Mouse (Mus musculus) cerebellum, adult 2 months (tissue): ENCODE measurements around the gene Bdnf. TPM values are rescaled to one million over a fixed set of nuclear protein-coding genes. Genes with fewer than 3 reads are reported as not detected.

Experiments
- DNase-seq, 2 experiments: peaks; one replicate each; pipeline ENCODE4 v3.0.0; 2021
- H3K27ac ChIP-seq: fragments of 200-500 bp; 2 replicates; pipeline ENCODE4 v1.5.1; 2012; ENCODE audit warnings: low read length, control low read depth, inconsistent platforms; ENCODE audit not compliant: insufficient read depth
- H3K27me3 ChIP-seq: fragments of 200-500 bp; 2 replicates; pipeline ENCODE4 v1.6.1; 2012; ENCODE audit warnings: inconsistent platforms, mild to moderate bottlenecking, low read length, moderate library complexity; ENCODE audit not compliant: control insufficient read depth, insufficient read depth
- H3K4me1 ChIP-seq: fragments of 200-500 bp; 2 replicates; pipeline ENCODE4 v1.6.1; 2011; ENCODE audit warnings: low read length; ENCODE audit not compliant: control insufficient read depth, insufficient read depth
- H3K4me3 ChIP-seq: fragments of 200-500 bp; replicated peaks from 2 replicates; pipeline ENCODE3; 2011; ENCODE audit warnings: mild to moderate bottlenecking, low read depth, low read length, control low read depth; ENCODE audit not compliant: insufficient read depth
- CTCF ChIP-seq: fragments of 200-500 bp; IDR thresholded peaks from 2 replicates; pipeline ENCODE4 v1.5.1; 2011; ENCODE audit warnings: low read depth, mild to moderate bottlenecking, control low read depth, low read length, moderate library complexity, borderline replicate concordance; ENCODE audit not compliant: insufficient read depth
- POLR2A ChIP-seq: fragments of 200-500 bp; IDR thresholded peaks from 2 replicates; pipeline ENCODE4 v1.6.1; 2011; ENCODE audit warnings: low read length, control low read depth, borderline replicate concordance; ENCODE audit not compliant: insufficient read depth
- WGBS: fragments of 180-500 bp; shearing (Covaris S2); methylation state at CpG from one replicate; pipeline ENCODE4 v1.1.7; 2018; 5-methylcytosine and 5-hydroxymethylcytosine counted together
- polyA plus RNA-seq: library from polyadenylated mRNA; depleted of rRNA; stranded (reverse); fragments of >200 nt; gene quantifications from 2 replicates; pipeline ENCODE4 v1.2.3, GENCODE M21; 2012

Bdnf gene
- polyA plus RNA-seq, 1 experiment: 5.9 TPM

- WGBS: 0% methylated on average over 18 of the region's 18 CpGs
- H3K4me3 ChIP-seq: peak overlapping the region; percentile 69
- peak; percentile 89 to 95 for DNase-seq
These were observed 3.5 kb downstream of the Bdnf start for GRCm38 (mm10) chr2:109678090-109678409.

GRCm38 (mm10) chr2:109678454-109678853, 4.0 kb downstream of the Bdnf start:
- WGBS: 1% methylated on average over 8 of the region's 8 CpGs
- Histone ChIP-seq H3K4me3 (peak overlapping the region; percentile 69), H3K27me3 (no peaks in the 10 kb centered on the region), H3K4me1 (no peaks in the 10 kb centered on the region), H3K27ac (peak overlapping the region; percentile 31; the same call in 1 of the 2 replicates)
- TF ChIP-seq CTCF: no peak
- TF ChIP-seq POLR2A: no peak
- DNase-seq: no peak

More at GRCm38 (mm10) chr2:109678090-109678409, 3.5 kb downstream of the Bdnf start:
- H3K27me3 ChIP-seq: no peaks in the 10 kb centered on the region
- peak overlapping the region; percentile 90; the same call in 1 of the 2 replicates for H3K27ac ChIP-seq
- no peaks in the 10 kb centered on the region for H3K4me1 ChIP-seq
- TF ChIP-seq CTCF (no peak), POLR2A (peak; percentile 56)

GRCm38 (mm10) chr2:109679446-109679845, 4.9 kb downstream of the Bdnf start:
- no peak for DNase-seq
- Histone ChIP-seq H3K27me3 (no peaks in the 10 kb centered on the region), H3K4me1 (no peaks in the 10 kb centered on the region), H3K4me3 (no peak overlapping the region), H3K27ac (no peak overlapping the region)
- TF ChIP-seq CTCF: no peak
- TF ChIP-seq POLR2A: no peak
- WGBS: 85% methylated on average over 2 of the region's 2 CpGs

- no peaks in the 10 kb centered on the region for H3K27me3 ChIP-seq
- H3K4me1 ChIP-seq: no peaks in the 10 kb centered on the region
- TF ChIP-seq POLR2A (no peak), CTCF (no peak)
- no peak overlapping the region for H3K27ac ChIP-seq
- 94% methylated on average over 1 of the region's 1 CpGs for WGBS
- H3K4me3 ChIP-seq: no peak overlapping the region
- DNase-seq: no peak
These were observed 6.6 kb downstream of the Bdnf start for GRCm38 (mm10) chr2:109681071-109681470.

GRCm38 (mm10) chr2:109688661-109689060, 14.2 kb downstream of the Bdnf start:
- TF ChIP-seq CTCF (no peak), POLR2A (no peak)
- no peak overlapping the region for H3K27ac ChIP-seq
- no peak for DNase-seq
- no peaks in the 10 kb centered on the region for H3K27me3 ChIP-seq
- H3K4me3 ChIP-seq: no peak overlapping the region
- no peaks in the 10 kb centered on the region for H3K4me1 ChIP-seq
- WGBS: 68% methylated on average over 1 of the region's 1 CpGs

GRCm38 (mm10) chr2:109692266-109693177, 18.0 kb downstream of the Bdnf start:
- H3K27ac ChIP-seq: no peak overlapping the region
- DNase-seq: peak; percentile 64 to 77
- H3K4me3 ChIP-seq: peak overlapping the region; percentile 80
- H3K27me3 ChIP-seq: no peaks in the 10 kb centered on the region
- TF ChIP-seq POLR2A: no peak
- no peak; the same call in 1 of the 2 replicates for TF ChIP-seq CTCF
- WGBS: 2% methylated on average over 34 of the region's 34 CpGs
- no peaks in the 10 kb centered on the region for H3K4me1 ChIP-seq

- H3K27me3 ChIP-seq: no peaks in the 10 kb centered on the region
- TF ChIP-seq CTCF (no peak), POLR2A (no peak)
- DNase-seq: peak; percentile 75 to 76
- WGBS: under 1% methylated on average over 67 of the region's 67 CpGs
- H3K4me1 ChIP-seq: no peaks in the 10 kb centered on the region
- peak overlapping the region; percentile 80 for H3K4me3 ChIP-seq
- no peak overlapping the region for H3K27ac ChIP-seq
These were observed 18.9 kb downstream of the Bdnf start for GRCm38 (mm10) chr2:109693178-109694115.
